Mouse (Mus musculus): ENCODE data around the gene Phb2.
A peak's percentile ranks its signal among the peaks of the same experiment; 100 is the strongest.

Gene Phb2

GRCm38 (mm10) chr6:124746654-124747632 lies 34.8 kb downstream of the Phb2 start:
- DNase-seq (ENCODE audit: low spot score) = no peak

DNA sequence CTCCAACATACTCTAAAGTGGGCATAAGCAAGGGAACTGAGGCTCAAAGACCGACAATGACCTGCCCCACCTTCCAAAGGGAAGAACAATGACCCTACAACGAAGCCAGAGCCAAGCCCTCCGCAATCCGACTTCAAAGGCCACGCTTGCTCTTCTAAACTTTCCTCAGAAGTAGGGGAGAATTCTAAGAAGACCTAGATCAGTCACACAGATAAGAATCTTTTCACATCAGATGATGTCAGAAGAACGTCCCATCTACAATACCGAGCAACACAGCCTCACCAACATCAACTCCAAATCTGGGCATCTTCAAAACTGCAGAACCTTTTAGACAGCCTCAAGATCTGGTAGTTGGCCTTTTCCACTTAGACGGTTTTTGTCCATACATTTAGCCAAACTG lies 38.3 kb downstream of the Phb2 start:
- DNase-seq (ENCODE audit: low spot score) = no peak

DNA sequence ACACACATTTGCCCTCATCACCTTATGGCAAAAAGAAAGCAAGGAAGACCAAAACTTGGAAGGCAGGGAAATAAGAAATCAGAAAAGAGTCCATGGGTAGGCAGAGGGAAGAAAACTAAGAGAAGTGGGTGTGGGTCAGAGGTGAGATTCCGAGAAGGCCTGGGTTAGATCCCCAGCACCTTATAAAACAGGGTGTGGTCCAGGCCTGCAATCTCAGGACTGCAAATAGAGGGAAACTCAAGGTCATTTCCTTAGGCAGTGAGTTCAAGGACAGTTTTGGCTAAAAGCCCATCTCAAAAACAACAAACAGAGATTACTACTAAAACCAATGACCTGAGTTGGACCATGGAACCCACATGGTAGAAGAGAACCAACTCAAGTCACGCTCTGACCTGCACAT lies 41.7 kb downstream of the Phb2 start:
- no peak for DNase-seq (ENCODE audit: low spot score)

DNA sequence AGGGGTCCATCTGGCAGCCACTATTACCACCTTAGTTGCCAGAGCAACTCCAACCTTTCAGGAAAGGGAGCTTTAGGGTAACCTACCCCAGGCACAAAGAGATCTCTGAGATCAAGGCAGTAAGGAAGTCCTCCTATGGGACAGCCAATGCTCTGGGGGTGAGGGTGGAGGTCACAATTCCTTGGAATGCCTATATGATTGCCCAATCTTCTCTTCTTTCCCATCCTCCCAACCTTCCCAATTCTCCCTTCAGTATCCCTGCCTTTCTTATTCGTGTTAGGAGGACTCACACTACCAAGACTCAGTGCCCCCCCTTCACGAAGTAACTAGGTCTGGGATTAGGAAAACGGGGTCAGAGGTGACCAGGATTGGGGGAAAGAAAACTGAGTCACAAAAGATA lies 43.2 kb downstream of the Phb2 start:
- no peak for DNase-seq (ENCODE audit: low spot score)

- no peak for DNase-seq (ENCODE audit: low spot score)
These were observed 43.9 kb downstream of the Phb2 start, which contains the start of the genes Gm45234 and Atn1 for GRCm38 (mm10) chr6:124755831-124756595. Gene Gm45234, minus strand, starts transcription at chr6:124756021. Gene Atn1, minus strand, starts transcription at chr6:124756524.

DNA sequence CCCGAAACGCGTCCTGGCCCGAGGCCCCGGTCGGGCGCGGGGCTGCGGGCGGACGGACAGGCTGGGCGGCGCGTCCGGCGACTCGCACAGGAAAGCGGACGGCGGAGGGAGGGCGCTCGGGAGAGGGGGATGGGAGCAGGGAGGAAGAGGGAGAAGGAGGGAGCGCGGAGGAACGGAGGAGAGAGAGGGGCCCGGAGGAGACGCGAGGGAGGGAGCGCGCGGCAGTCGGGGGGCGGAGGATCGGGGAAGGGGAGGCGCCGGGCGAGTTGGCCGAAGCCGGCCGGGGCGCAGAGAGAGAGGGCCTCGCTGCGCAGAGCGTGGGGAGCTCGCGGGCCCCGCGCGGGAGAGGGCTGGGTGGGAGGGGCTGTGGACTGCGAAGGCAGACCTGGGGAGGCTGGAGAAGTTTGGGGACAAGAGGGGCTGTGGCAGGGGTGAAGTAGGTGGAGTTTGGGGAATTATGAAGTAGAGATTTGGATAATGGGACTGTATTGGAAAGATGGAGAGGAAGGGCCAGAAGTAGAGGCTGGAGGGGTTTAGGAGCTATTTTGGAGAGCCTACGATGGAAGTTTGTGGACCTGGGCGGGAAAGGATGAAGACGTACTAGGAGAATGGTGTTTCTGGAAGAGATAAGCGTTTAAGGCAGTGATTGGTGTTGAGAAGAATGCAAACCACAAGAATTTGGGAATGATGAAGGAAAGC lies 44.7 kb downstream of the Phb2 start:
- DNase-seq (ENCODE audit: low spot score) = peak; percentile 79

DNA sequence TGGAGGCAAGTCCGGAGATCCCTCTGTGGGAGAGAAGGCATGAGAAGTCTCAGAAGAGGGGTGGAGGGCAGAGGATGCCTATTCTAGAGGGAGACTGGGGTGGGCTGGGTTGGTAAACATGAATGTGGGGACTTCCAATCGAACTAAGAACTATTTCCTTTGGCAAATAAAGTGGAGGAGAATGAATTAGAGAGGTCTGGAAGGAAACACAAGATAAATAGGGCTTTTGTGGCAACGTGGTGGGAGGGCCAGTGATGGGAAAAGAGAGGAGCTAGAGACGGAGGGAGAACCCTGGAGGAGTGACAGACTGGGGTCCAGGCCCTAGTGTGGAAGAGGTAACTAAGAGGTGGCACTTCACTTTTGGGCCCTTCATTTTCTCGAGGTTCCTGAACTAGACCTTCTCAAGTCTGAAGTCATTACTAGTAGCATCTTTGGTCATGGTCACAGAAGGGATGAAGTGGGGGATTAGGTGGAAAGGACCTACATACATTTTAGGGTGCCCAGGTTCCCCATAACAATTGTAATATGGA lies 45.3 kb downstream of the Phb2 start:
- DNase-seq (ENCODE audit: low spot score) = no peak

DNA sequence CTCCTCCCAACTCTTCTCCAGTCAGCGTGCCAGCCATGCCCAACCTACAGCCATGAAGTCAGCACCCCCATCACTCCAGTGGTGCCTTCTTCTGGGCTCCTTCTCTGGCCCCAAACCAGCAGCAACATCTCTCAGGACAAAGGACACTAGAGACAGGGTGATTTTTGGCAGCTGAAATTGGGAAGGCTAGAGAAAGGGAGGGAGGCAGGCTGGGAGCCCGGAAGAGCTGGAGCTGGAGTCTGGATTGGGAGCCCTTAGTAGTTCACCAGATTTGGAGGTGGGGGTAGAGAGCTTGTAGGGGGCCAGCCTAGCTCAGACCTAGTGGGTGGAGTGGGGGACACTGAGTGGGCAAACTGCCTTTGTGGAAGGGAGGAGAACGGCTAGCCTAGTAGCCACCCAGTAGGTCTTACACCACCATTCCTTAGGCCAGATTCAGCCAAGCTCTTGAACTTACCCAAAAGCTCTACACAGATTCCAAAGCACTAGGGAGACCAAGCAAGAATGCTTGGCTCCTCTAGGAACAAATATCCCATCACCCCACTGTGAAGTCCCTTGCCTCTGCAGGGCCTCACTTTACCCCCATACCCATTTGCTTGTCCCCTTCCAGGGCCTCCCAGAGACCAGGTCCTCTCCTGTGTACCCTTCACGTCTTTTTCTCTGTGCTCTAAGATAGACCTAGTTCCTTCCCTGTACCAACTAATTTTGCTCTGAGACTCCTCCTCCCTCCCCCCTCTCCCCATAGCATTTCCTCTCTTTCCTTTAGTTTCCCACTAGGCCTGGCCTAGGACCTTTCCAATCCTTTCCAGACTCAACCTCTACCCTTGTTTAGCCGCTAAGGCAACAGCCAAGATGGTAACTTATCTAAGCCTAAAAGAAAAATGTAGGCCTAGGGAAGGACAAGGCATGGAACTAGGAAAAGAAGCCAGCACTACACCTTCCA lies 46.0 kb downstream of the Phb2 start:
- DNase-seq (ENCODE audit: low spot score) = no peak

DNA sequence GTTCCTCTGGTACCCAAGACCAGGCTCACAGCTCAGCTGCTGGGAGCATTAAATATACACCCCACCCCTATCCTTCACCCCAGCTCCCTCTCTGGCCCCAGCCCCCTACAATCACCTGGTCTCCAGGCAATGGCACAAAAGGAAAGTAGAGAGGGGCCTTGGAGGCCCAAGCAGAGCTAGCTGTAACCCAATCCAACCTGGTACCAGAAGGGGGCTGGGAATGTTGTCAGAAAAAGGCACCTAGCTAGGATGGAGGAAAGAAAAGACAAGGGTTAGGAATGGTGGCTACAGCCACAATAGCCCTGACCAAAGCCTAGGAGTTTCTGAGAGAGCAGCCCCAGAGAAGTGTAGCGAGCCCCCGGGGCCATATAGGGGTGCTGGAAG lies 46.7 kb downstream of the Phb2 start:
- no peak for DNase-seq (ENCODE audit: low spot score)

- no peak for DNase-seq (ENCODE audit: low spot score)
These were observed 47.1 kb downstream of the Phb2 start for GRCm38 (mm10) chr6:124759259-124759658.

DNA sequence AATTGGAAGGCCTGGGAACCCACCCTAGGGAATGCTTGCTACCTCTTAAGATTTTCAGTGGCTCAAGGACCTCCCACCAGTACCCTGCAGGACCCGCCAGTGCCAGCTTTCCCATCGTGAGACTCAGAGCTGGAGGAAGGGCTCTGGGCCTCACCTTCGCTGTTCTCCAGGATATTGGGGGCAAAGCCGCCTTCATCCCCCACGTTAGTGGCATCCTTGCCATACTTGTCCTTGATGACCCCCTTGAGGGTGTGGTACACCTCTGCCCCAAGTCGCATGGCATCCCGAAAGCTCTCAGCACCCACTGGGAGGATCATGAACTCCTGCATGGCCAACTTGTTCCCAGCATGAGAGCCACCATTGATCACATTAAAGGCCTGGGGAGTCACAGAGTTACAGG lies 53.8 kb downstream of the Phb2 start:
- DNase-seq (ENCODE audit: low spot score) = no peak
